Mouse (Mus musculus) liver, postnatal 0 days (tissue): Measurements from ENCODE around the gene Gjb2.

Experiments used
- CTCF ChIP-seq: sonication (generic); IDR thresholded peaks from 2 replicates; pipeline ENCODE4 v1.5.1; 2016; ENCODE audit warnings: antibody characterized with exemption, low read depth
- EP300 ChIP-seq: IDR thresholded peaks from 2 replicates; pipeline ENCODE4 v1.6.1; 2016; ENCODE audit warnings: antibody characterized with exemption, low read depth, mild to moderate bottlenecking

- no peak for TF ChIP-seq CTCF
- TF ChIP-seq EP300, result no peak
Observed at GRCm38 (mm10) chr14:57066053-57066452, 38.4 kb downstream of the Gjb2 start.
